Mouse (Mus musculus) cerebellum, adult 11 months (tissue): ENCODE data around the gene Slc50a1.

Experiments
- DNase-seq: peaks from one replicate; pipeline ENCODE4 v3.0.0; 2022

Slc50a1 gene

DNA sequence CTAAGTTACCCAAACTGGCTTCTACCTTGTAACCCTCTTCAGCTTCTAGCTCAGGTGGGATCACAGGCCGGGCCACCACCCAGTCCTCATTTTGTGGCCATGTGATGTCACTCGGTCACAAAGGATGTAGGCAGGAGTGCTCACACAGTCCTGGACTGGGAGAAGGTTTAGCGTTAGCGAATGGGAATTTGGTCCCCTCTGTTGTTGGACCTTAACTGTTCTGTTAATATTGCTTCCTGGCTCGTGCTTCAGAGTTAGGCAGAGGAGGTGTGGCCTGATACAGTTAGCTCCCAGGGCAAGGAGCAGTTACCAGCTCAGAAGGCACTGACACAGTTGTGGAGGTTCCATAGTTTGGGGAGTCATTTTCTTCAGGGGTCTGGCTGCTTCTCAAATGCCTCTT, 23.8 kb upstream of the Slc50a1 start:
- DNase-seq = no peak

DNA sequence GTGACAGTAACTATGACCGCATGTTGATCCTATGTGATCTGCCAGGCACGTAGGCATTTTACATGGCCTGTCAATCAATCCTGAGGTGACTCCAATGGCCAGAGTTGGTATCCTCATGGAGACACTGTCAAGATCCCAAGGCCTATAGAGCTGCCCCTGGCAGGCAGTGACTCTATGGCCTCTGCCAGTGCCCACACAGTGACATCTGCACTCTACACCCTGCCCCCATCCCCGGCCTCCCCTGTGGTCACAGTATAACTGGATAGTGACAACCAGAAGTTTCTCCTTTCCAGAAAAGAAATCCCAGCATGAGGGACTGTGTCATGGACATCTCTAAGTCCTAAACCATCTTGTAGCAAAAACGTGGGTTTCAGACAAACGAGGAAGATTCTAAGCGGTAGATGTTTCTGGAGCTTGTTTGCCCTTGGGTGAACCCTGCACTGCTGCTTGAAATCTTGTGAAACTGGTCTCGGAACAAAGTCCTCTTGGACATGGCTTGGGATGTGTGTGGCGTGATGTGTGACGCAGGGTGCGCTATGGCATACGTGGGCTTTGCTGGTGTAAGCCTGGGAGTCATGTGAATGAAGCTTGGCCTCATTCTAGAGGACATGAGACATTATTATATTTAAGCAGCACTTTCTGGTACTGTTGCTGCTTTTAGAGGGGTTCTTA, 23.0 kb upstream of the Slc50a1 start:
- DNase-seq = no peak

DNA sequence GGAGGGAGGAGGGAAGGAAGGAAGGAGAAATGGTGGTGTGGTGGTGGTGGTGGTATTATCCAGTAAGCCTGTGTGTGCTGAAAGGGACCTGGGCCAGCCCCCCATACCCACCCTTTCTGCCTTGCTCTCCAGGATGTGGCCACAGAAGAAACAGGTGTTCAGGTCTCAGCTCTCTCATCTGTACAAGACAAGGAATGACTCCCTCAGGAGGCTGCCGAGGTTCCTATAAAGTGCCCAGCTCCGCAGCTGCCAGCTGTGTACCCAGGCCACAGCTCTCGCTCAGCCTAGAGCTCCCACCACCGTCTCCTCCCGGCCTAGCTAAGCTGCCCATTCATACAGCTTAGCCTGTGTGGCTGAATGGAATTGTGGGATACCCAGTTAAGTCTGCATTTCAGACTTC, 21.9 kb upstream of the Slc50a1 start:
- no peak for DNase-seq

DNA sequence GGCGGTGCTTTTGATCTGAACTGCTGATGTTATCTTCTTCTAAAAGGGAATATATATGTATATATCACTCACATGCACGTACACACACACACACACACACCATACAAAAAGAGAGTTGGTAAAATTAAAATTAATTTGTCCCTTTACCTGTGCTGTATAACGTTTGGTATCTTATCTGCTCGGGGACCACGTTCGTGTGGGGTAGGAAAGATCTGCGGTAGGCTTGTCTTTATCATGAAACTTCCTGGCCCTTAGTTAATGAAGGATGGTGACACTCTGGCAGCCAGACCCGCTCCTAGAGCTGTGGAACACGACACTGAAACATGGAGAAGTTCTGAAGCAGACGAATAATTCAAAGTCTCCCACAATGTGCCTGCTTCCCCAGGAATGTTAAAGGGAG, 21.5 kb upstream of the Slc50a1 start:
- no peak for DNase-seq

DNA sequence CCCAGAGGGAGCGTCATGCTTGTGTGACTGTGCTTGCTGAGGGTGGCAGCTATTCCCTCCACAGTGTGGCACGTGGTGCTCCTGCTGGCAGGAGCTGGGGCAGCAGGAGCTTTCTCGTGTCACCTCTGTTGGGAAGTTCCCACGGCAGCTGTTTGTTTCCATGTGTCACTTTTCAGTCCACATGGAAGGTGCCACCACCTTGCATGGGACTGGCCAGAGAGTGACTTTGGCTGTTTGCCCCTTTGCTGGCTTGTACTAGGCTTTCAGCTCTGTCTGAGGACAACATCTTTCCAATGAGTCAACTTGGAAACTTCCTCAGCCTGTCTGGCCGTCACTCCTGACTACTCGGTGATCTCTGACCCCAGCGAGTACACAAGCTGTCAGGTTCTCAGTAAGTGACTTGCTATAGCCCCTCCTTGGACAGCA, 18.1 kb upstream of the Slc50a1 start:
- no peak for DNase-seq

DNA sequence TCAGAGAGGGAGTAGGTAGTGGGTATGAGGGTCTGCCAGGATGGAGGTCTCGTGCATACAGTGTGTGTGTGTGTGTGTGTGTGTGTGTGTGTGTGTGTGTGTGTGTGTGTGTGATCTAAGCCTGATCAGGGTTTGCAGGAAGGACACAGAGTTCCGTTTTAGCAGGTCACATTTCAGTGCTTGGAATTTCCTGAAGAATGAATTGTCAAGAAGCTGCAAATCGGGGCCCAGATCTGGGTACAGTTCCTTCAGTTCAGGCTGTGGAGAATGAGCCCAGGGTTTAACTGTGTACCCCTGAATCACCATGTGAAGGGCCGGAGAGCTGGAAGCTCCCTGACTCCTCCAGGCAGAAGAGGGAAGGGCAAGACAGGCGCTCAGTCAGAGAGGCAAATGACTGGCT, 16.9 kb upstream of the Slc50a1 start:
- no peak for DNase-seq

DNA sequence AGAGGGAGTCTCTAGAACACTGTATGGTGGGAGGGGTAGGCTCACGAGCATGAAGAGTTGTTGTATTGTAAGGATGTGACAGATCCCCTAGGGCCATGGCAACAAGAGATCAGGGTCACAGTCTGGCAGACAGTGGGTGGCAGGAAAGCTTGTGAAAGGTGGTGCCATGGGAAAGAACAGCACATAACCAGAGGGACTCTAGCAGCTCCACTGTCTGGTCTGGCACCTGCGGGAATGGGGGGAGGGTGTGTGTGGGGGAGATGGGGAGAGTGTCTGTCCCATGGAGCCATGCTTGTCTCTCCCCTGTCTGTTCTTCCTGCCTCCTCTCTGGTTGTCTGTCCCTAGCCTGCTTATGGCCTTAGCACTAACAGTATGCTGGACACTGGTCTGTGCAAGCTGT, 15.2 kb upstream of the Slc50a1 start:
- DNase-seq = no peak

DNA sequence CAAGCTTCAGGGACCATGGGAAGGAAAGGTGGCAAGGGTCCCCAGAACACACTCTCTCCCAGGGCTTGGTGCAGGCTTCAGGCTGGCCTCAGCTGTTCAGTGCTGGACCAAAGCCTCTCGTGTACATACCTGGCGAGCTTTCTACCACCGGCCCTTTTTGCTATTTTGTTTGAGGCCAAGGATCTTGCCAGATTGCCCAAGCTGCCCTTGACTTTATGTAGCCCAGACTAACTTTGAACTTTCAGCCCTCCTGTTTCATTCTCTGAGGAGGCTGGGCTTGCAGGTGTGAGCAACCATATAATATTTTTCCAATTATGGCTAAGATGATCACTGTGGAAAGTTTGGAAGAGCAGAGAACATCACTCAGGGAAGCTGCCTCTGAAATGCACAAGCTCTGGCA, 13.9 kb upstream of the Slc50a1 start:
- DNase-seq = no peak

DNA sequence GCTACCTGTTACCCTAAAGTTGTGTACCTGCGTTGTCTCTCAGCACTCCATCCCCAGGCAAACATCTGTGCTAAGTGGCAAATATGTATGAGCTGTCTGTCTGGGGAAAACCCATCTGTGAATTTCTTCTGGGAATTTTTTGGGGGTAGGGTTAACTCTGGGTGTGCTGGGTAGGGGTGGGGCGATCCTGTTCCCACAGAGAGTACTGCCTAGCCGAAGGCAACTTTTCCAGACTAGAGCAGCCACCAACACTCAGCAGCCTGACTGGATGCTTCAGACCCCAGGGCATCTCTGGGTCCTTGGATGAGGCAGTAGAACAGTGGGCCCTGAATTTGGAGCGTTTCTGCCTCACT, 11.9 kb upstream of the Slc50a1 start:
- DNase-seq = no peak

DNA sequence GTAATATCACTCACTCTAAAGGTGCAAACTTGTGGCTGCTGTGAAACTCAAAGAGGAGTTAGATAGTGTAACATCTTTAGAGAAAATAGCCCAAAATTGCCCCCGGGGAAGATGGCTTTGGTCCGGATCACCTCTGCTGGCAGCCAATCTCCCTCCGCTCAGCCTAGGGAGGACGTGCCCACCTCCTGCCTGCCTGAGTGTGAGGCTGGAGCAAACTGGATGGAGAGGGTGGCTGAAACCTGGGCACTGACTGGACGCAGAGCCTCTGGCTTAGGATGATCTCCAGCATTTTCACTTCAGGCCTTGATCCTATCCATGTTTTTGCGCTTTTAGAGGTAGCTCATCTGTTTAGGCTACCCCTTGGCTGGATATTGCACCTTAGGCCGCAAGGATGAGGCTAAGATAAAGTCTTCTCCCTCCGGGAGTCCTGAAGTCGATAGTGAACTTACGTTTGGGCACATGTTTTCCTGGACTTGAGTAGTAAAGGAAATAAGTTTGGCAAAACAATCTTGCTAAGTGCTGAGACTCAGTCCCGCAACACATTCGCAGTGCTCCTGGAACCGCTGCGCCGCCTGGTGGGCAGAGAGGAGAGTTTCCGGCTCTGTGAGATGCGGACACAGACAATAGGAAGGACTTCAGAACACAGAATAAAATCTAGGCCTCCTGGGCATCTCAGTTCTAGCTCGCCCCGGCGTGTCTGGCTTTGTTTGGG, 11.4 kb upstream of the Slc50a1 start:
- DNase-seq = peak; percentile 77

DNA sequence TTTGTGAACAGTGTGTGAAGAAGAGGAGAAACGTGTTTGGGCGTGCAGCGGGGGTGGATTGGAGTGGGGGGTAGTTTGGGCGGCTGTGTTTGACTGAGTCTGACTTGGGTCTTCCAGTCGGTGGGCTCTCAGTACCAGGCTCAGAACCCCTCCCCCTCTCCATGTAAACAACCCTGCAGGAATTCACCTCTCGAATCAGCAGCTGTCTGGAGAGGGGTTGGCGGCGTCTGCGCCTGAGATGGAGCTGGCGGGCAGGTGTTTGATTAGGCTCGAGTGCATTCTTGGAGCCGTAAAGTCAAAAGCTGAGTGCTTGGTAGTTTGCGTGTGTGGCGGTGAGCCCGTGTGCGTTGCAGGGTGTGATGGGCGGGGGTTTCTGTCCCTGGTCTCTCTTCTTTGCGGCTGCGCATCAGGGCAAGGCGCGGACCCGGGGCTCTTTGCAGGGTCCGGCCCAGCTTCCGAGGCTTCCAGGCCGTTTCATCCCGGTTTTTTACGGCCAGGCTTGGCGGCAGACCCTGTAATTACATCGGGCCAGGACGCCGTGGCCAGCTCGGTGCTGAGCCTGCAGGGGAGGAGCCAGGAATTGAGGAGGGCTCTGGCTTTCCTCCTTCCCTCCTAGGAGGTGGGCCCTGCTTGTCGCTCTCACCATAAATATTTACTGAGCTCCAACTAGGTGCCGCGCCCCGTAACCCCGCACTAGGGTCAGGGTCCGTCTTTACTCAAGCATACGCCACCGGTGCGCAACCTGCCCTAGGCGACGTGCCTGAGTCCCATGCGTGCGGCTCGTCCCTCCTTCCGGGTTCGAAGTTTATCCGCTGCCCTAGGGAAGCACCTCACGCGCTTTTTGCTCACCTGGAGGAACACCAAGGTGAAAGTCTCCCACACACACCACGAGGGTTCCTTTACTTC, 10.5 kb upstream of the Slc50a1 start, which contains the start of gene Efna1:
TSS of gene Efna1 (minus strand) at position 537 of the 906 bp plus-strand sequence.
- DNase-seq = peak; percentile 50

DNA sequence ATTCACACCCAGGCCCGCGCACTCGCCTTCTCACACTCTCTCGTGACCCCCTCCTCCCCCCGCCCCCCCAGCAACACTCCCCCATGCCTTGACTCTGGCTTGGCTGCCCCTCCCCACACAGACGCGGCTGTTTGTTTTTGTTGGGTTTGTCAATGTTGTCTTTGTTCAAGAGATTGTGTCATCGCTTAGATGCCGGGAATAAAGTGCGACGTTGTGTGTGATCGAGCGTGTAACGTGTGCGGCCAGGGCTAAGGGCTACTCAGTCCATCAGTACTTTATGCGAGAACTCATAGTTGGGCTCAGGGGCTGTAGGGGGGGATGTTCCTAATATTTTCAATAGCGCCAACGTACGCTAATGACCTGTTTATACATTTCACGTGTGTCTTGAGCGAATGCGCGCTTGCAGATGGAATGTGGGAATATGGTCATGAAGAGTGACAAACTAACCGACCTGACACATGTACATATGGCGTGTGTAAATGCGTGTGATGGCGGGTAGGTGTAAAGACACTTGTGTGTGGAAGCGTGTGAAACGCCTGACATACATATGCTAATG, 9.8 kb upstream of the Slc50a1 start:
- DNase-seq = no peak

DNA sequence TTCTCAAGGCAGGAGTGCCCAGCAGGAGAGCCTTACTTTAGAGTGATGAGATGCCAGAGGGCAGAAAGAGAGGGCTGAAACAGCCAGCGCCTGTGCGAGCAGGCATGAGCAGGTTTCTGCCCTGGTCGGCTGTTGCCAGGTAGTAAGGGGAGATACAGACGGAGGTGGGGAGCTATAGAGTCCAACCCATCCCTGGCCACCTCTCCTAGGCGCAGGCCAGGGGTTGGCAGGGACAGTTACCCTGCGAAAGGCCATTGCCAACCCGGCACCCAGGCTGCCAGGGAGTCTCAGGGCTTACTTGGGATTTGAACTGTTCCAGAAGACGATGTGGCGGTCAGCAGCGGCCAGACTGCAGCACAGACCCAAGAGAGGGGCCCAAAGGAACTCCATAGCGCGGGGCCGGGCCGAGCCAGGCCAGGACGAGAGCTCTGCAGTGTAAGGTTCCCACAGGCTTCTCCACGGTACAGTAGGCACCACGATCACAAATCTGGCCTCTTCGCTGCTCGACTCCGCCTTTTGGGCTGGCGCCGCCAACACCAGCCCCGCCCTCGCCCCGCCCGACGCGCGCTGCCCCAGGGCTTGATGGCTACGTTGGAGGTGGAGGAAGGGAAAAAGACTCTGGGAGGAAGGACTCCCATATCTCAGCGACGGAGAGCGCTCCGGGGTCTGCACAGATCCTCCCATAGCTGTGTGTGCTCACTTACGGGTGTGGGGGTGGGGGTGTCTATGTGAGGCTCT, 9.0 kb upstream of the Slc50a1 start:
- DNase-seq = peak; percentile 84

DNA sequence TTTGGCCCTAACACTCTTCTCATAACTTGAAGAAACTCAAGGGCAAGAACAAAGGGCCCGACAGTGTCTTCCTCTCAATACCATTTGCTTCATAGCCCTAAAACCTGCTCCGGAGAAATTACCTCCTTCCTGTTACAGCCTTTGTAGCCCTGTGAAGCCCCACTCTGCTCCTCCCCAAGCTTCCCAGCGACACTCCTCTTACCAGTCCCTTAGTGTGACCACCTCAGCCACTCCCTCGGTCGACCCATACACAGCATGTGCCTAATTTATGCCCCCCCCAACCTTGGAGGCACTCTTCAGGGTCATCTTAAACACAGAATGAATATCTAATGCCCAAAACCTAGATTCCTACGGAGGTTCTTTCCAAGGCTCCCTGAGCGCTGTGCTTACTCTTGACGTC, 8.3 kb upstream of the Slc50a1 start:
- no peak for DNase-seq

DNA sequence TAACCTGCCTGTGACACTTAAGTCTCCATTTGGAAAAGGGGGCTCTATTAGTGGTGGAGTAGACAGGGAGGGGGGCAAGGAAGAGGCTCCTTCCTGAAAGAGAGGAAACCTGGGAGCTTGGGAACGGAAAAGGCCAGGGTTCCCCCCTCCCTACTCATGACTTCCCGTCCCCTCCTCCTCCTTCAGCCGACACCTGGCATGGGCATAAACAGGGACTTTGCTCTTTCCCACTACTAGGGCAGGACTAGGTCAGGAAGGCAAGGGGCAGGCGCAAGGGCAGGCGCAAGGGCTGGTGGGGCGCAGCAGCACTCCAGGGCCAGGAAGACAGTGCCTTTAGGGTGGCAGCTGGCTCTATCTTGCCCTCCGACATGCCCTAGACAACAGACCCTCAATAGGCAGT, 7.7 kb upstream of the Slc50a1 start:
- no peak for DNase-seq

DNA sequence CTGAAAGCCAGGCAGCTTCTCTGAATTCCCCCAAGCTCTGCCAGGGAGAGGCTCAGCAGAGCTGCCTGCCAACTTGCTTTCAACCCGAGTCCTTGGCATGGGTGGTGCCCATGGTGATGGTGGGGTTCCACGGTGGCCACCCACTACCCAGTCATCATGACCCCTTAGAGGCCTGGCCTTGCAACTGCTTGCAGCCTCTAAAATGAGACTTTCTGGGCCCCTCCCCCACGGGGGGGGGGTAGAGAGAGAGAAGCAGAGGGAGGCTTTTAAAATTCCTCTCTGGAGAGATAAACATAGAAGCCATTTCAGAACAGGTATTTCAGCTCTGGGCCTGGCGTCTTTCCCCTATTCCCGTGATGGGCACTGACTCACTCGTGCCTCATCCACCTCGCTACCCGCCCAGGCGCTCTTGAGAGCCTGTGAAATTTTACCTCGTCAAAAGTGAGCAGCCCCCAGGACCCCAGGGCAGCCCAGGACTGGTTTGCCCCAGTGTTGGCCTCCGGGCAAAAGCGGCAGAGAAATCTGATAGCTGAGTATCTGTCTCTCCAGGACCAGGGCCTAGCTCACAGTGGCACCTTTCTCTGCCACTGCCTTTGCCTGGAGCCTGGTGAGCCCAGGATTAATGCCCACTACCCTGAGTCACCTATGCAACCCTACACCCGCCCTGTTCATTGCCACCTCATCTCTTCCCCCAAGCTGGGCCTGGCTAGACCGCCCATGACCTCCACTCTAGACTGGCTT, 7.1 kb upstream of the Slc50a1 start:
- DNase-seq = no peak

DNA sequence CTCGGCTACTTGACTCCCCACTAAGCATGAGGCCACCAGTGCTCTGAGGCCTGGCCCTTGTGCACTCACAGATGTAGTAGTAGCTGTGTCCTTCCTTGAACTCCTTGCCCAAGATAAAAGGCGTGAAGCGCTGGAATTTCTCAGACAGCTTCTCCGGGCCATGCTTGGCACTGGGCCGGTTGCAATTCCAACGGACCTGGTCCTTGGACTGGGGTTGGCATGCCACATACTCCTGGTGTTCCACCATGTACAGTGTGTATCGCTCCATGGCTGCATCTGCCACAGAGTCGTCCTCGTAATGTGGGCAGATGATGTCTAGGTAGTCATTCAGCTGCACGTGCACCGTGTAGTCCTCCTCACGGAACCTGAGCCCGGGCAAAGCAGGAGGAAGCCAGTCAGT, 5.7 kb upstream of the Slc50a1 start:
- DNase-seq = no peak

DNA sequence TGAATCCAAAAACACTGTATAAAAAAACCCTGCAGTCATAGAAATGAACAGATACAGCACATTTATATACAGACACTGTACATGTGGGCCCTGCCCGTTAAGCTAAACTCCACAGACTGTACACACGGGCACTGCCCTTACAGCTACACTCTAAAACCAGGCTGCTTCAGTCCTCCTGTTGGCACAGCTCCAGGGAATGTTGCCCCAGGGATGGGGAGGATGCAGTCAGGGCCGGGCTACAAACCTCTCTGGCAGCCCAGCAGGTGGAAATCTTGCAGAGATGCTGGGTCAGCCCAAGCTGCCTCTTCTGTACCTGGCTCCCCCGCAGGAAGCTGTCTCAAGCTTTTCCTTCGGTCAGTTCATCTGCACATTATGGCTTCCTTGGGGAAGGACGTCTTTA, 1.4 kb upstream of the Slc50a1 start:
- no peak for DNase-seq

DNA sequence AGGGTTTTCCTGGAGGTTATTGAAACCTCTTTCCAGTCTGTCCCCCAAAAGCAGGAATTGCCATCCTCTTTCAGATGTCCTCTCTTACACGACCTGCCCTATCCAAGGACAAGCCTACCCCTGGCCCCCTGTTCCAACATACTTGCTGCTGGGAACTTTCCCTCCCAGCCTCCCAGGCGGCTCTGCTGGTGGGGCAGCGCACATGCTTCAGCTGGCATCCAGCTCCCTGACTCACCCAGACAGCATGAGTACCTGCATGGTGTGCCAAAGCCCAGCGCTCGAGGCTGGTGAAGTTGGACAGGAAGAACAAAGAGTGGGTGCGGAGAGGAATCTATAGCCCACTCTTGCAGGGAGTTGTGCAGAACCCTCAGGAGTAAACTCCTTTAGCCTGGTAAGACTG, 521 bp upstream of the Slc50a1 start:
- peak; percentile 44 for DNase-seq

DNA sequence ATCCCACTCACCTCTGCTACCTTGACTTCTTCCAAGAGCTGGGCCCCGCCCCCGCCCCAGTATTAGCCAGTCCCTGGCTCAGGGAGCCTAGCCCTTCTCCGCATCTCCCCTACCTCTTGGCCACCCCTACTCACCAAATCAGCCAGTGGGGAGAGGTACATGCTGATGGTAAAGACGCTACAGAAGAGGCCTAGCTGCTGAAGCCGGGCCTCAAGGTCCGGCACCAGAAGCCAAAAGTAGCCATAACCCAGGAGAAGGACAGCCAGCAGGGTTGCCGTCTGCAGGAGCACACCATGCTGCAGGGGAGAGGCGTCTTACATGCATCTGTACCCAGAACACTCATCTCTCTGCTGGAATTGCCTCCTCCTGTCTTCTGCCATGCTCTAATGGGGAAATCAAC, 1.5 kb downstream of the Slc50a1 start:
- no peak for DNase-seq

DNA sequence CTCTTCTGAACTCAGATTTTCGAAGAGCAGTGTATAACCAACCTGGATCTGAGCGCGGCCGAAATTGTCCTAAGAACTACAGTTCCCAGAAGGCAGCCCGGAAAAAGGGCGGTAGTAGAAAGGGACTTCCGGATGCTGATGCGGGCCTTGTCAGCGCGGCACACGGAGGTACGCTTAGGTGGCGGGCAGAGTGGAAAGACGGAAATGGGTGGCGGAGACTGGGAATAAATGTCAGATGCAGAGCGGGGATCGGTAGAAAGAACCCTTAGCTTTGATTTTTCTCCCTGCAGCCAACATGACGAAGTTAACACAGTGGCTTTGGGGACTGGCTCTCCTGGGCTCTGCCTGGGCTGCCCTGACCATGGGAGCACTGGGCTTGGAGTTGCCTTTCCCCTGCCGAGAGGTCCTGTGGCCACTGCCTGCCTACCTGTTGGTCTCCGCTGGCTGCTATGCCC, 3.9 kb downstream of the Slc50a1 start:
- peak; percentile 71 for DNase-seq

DNA sequence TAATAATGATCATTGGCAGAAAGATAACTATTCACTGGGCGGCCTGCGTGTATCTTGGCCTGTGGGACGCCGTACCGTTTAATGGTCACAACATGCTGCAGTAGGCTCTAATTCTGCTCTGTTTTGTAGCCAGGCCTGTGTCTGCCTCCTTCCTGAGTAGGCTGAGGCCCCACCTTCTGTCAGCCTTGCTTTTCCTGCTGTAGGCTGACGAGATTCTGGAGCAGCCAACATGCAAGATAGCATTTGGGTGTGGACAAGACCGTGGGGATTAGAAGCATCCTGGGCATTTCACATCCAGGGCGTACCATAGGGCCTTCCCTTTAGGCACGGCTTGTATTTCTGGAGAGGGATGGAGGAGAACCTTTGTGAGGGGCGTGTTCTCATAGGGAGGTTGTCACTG, 8.0 kb downstream of the Slc50a1 start:
- DNase-seq = no peak
